Mouse (Mus musculus): ENCODE data around the gene Scd4. TPM values are rescaled to one million over a fixed set of nuclear protein-coding genes. Genes with fewer than 3 reads are reported as not detected.

The Scd4 gene
- 1 to 10 TPM; 2.2 to 2.3 TPM for total RNA-seq (2021)

DNA sequence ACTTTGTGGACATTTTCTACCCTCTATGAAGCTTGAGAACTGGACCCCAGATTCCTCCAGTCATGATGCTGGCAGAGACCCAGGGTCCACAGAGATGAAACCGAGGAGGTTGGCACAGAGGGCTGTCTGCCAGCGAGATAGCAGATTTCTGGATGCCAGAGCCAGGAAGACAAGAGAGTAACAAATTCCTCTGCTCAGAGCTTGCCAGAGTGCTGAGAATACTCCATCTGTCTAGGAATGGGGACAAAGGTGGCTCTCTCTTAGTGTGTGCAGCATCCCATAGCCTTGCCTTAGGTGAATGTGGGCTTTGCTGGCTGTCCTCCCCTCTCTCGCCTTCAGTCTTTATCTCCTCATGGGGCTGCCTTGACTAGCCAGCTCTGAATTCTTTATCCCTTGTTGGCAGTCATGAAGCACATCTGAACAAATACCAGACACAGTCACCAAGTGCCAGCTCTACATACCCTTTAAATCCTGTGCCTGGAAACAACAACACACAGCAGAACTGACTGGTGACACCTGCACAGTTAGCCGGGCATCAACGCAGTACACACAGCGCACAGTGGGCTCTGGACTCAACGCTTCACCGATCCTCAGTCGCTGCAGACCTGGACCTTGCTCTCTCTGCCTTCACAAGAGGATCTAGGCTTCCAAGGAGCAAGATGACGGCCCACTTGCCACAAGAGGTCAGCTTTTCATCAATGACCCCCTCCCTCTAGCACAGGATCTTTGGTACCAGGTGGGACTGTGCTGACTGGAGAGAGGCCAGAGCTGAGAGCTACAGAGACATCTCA lies at the start of gene Scd4:
Gene Scd4 (plus strand): TSS at position 260 of the 791 bp plus-strand sequence.
- intact Hi-C loops (cut with DNase I): loop anchor here (1.0 to 2.0 kb wide), 3 partner anchors 18 to 49 kb away; no protein-coding TSS in a partner anchor
- DNase-seq (ENCODE audit: low spot score in 2 of 2): peak; percentile 51 to 81

DNA sequence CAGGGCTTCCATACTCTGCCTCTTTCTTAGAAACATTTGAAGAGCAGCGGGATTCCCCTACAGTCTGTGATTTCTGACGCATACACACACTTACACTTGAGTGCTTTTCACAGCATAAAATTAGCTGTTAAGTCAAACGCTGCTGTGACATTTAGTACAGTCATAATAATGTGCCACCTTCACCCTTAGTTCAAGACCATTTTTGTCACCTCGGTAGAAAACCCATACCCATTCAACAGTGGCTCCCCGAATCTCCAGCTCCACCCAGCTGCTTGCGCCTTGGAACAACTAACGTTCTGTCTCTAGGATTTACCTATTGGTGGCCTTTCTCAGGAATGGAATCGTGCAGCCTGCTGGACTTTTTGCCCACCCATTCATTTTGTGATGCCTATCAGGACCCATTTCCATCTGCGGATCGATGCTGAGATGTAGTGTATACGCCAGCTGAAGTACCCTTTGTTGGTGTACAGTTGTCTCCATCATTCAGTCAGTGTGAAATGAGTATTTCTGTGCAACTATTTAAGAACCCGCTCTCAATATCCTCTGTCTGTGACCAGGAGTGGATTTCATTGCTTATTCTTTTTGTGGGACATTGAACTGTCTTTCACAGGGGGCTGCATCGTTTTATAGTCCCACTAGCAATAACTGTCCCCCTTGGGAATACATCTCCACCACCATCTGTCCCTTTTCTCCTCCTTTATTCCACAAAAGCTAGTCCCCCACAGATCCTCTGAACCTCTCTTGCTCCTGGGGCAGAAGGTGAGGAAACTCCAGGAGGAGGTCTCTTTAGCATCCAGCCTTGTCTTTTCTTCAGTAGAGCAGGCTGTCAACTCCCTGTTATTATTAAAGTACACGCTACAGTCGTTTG lies 49.5 kb upstream of the Scd4 start:
- intact Hi-C loops (cut with DNase I): loop anchor here (1.0 kb wide), 2 partner anchors 10 to 49 kb away; partner anchors contain the start of gene Scd2

DNA sequence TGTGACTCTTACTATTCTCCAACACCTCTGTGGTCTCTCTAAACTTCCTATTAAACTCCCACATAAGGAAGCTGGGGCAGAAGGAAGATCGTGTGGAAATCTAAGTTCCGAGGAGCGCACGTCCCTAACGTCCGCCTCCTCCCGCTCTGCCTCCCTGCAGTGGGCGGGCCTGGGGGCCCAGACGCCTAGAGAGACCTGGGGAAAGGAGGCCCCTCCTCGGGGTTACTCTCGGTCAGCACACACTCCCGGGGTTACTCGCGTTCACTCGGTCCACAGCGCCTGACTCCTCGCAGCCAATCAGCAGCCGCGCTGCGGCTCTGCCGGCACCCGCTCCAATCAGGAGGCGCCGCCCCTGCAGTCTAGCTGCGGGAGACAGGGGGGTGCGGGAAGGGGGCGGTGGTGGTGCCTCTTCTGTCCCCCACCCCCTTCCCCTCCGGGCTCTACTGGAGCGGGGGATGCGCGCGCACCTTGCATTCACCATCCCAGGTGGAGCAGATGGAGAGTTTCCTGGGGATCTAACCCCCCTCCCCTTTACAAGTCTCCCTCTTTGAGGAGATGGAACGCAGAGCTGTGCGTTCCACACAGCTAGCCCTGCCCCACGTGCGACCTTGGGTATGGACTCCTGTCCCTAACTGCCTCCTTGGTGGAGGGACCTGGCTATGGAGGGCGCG lies 48.7 kb upstream of the Scd4 start:
- DNase-seq (ENCODE audit: low spot score in 2 of 2): peak; percentile 92 to 96
- intact Hi-C loops (cut with DNase I): loop anchor here (1.0 kb wide), 2 partner anchors 9 to 48 kb away; partner anchors contain the start of gene Scd2

More for the DNA sequence above, 49.5 kb upstream of the Scd4 start:
- DNase-seq (ENCODE audit: low spot score in 2 of 2): no peak

DNA sequence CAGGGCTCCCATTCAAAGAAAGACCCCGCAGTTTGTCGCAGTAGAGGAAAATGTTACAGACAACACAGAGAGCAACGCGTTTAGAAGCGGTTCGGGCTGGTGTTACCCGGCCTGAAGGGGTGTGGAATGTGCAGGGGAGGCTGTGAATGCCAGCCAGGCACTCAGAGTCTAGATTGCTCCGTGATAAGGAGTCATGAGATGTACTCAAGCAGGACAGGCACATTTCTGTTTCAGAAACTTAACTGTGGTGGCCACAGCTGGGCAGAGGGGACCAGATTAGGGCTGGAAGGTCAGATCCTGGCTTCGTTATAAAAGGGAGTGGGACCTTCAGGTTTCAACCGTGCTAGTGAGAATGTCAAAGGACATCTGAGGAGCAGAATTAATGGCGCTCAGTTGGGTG lies 48.2 kb upstream of the Scd4 start:
- intact Hi-C loops (cut with DNase I): loop anchor here (1.0 kb wide), 2 partner anchors 9 to 48 kb away; partner anchors contain the start of gene Scd2
- DNase-seq (ENCODE audit: low spot score in 2 of 2): peak in 1 of 2 experiments; percentile 56

DNA sequence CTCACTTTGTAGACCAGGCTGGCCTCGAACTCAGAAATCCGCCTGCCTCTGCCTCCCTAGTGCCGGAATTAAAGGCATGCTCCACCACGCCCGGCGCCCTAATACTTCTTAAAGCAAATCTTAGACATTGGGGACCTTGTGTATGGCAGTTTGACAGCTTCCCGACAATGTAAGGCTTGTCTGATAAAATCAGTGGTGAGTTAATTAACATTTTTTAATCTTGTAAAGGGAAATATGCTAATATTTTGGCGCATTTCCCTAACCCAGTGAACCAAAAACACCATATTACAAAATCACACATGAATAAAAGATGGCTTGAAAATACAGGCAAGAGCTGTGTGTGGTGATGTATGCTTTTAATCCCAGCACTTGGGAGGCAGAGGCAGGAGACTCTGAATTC lies 47.3 kb upstream of the Scd4 start:
- no peak for DNase-seq (ENCODE audit: low spot score in 2 of 2)
- intact Hi-C loops (cut with DNase I): no loop called here

DNA sequence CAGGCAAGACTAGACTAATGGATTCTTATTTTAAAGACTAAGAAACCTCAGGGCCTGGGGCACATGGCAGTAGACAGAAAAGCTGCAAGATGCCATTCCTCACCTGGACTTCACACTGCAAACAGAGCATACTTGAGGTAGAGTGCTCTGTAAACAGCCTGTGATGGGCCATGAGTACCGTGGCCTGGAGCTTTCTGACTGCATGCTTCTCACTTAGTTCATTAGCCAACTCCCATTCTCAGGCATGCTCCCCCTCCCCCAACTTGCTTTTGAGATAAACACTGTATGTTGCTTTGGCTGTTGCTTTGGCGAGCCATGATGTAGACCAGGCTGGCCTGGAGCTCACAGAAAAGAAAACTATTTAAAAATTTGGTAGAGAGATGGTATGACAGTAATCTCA lies 46.8 kb upstream of the Scd4 start:
- intact Hi-C loops (cut with DNase I): no loop called here
- no peak for DNase-seq (ENCODE audit: low spot score in 2 of 2)

DNA sequence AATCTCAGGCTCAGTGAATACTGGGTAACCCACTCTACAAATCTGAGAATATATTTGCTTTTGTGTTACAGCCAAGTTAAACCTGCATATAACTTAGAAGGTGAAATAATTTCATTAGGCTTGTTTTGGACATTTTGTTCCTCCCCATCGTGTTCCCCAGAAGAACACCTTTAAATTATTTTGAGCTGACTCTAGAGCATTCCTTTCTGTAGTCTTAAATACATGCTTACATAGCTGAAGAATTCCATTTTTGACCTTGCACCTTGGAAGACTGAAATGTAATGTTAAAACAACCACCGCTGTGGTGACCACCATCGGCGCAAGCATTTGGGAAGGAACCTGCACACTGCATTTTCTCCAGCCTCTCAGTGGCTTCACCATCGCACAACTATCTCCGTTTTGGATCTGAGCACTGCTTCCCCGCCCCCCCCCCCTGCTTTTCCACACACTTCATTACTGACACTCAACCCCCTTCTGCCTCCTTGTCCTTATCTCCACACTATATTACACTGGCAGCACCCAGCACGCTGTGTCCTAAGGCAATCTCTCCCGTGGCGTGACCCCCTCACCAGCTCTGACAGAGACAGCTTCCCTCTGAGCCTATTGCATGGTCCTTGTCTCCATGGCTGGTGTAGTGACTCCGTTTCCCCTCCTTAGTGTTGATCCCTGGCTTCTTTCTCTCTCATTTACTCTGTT lies 45.3 kb upstream of the Scd4 start:
- intact Hi-C loops (cut with DNase I): no loop called here

DNA sequence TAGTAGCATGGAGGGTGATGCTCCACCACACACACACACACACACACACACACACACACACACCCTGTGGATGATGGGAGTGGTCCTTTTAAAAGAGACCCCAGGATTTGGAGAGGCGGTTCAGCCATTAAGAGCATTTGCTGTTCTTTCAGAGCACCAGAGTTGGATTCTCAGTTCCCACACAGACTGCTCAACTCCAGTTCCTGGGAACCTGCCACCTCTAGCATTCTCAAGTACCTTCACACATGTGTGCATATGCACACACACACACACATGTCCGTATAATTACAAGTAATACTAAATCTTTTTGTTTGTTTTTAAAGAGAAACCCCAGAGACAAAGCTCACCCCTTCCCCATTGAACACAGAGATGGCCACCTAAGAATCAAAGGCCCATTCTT lies 40.8 kb upstream of the Scd4 start:
- DNase-seq (ENCODE audit: low spot score in 2 of 2): no peak

More for the DNA sequence above, 45.3 kb upstream of the Scd4 start:
- no peak for DNase-seq (ENCODE audit: low spot score in 2 of 2)

DNA sequence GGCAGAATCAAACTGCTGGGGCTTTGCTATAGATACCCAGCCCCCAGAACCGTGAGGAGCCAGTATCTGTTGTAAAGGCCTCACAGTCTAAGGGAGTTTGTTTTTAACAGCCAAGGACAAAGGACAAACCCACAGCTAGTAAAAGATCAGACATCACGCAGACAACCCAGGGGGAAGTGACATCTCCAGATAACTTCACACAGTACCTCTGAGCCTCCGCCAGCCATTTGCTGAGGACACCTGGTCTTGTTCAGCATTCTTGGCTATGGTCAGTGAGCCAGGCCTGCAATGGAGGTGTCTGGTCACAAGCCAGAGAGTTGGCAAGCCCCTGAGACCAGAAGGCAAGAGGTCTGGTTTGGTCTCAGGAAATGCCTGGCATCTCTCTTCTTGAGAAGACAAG lies 40.4 kb upstream of the Scd4 start:
- DNase-seq (ENCODE audit: low spot score in 2 of 2): no peak
- intact Hi-C loops (cut with DNase I): no loop called here

More for the DNA sequence above, 40.8 kb upstream of the Scd4 start:
- intact Hi-C loops (cut with DNase I): no loop called here

DNA sequence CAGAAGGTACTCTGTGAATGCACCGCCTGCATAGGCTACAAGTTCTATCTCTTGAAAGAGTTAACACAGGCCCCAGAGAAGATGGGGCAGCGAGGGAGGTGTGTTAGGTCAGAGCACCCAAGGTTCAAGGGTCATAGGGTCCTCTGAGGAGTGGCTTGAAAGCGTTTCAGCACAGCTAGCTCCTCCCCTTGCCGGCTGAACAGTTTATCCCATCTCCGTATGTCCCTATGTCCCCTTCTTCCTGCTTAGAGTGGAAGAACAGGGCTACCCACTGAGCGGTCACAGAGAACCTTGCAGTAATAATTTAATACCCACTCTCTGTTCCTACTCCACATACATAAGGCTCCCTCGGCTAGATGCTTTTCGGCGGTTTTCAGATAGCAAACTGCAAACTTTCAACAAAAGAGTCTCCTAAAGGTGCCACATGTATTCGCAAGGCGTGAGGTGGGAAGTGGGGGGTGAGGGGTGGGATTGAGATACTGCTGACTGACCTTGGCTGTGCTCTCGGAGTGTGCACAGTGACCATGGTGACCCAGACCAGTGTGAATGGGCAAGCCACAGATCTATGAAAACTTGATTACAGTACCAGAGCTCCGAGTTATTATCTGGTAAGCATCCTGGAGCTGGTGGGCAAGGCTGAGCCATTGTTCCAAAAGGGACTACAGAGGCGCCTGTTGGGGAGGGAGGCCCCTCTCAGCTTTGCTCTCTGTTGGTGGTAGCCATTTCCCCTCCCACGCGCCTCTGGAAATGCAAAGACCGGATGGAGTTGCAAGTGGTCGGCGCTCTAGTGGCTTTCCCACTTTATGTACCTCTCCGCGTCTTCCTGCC lies 39.7 kb upstream of the Scd4 start, which contains the start of gene Scd2:
Gene Scd2 (plus strand): TSS at position 734 of the 828 bp plus-strand sequence.
- no peak for DNase-seq (ENCODE audit: low spot score in 2 of 2)
- intact Hi-C loops (cut with DNase I): loop anchor here (1.0 kb wide), 1 partner anchor 9 kb away; no protein-coding TSS in a partner anchor

DNA sequence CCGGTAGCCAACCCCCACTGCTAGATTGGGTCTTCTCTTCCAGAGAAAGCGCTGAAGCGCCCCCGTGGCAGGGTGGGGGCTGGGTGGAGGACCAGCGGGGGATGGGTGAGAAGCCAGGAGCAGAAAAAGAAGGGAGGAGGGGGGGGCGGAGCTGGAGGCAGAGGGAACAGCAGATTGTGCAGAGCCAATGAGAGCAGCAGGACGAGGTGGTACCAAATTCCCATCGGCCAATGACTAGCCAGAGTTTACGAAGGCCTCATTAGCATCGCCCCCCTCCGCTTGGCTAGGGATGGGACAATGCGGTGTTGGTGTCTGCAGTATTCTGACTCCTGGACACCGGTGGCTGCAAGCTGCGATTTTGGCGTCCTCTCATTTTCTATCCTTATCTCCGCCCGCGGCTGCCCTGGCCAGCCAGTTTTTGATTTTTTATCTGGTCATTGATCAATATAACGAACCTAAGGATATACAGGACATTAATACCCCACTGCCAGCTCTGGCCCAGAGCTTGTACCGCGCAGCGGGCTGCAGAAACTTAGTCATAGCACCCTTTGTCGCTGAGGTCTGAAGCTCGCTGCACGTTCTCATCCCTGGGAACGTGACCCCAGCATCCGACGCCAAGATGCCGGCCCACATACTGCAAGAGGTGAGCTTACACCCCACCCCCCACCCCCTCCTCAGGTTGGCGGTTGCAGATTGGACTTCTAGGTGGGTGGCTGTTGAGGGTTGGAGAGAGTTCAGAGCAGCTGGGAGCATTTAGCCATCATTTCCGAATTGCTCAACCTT lies 38.9 kb upstream of the Scd4 start:
- DNase-seq (ENCODE audit: low spot score in 2 of 2): peak; percentile 91 to 99
- intact Hi-C loops (cut with DNase I): loop anchor here (1.0 to 2.0 kb wide), 5 partner anchors 10 to 113 kb away; partner anchors contain the start of gene Scd1

DNA sequence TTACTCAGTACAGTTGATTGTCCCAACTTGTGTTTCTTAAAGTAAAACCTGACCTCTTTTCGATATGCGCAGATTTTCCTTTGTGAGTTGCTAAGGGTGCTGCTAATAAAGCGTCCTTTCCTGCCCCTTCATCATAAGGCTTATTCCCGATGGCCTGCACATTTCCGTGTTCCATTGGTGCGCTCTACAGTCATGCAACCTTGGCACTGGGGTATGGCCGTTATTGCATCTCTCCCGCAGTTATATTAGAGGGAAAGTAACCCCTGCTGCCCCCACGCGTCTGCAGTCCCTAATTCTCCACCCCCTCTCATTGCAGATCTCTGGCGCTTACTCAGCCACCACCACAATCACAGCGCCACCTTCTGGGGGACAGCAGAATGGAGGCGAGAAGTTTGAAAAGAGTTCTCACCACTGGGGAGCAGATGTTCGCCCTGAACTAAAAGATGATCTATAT lies 38.3 kb upstream of the Scd4 start:
- peak; percentile 85 to 89 for DNase-seq (ENCODE audit: low spot score in 2 of 2)
- intact Hi-C loops (cut with DNase I): loop anchor here (1.0 to 2.0 kb wide), 4 partner anchors 27 to 113 kb away; partner anchors contain the start of gene Scd1

DNA sequence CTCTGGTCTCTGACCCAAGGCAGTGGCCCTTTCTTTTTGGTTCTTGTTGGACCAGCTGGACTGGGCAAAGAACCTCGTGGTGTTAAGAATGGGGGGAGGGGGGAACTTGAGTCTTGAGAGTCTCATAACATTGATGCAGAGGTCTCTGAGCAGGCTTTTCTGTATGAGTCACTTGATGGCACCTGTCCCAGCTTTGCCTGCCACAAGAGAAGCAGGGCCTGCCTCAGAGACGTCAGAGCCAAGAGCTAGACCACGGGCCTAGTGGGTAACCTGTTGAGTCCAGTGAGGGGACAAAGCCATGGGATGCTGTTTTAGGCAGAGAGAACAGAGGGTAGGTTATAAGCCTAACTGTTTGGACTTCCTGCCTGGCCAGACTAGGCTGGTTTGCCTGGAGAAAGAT lies 37.6 kb upstream of the Scd4 start:
- intact Hi-C loops (cut with DNase I): loop anchor here (2.0 kb wide), 1 partner anchor 100 kb away; no protein-coding TSS in a partner anchor
- no peak for DNase-seq (ENCODE audit: low spot score in 2 of 2)

DNA sequence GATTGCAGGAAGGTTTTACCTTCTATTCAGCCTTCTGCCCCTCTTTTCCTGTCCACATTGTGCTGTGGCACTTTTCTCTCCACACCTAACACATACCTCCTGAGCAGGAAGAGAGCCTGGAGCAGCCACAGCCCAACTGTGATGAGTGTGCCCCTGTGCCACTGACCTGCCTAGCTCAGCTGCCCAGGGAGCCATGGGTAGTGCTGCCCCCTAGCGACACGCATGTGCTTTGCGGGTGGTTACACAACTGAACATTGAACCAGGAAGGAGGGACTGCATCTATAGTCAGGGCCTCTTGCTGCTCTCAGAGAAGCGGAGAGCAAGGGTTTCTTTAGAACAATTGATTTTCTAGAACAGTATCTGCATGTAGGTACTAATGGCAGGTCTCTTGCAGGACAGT lies 37.2 kb upstream of the Scd4 start:
- intact Hi-C loops (cut with DNase I): loop anchor here (2.0 kb wide), 1 partner anchor 101 kb away; no protein-coding TSS in a partner anchor

DNA sequence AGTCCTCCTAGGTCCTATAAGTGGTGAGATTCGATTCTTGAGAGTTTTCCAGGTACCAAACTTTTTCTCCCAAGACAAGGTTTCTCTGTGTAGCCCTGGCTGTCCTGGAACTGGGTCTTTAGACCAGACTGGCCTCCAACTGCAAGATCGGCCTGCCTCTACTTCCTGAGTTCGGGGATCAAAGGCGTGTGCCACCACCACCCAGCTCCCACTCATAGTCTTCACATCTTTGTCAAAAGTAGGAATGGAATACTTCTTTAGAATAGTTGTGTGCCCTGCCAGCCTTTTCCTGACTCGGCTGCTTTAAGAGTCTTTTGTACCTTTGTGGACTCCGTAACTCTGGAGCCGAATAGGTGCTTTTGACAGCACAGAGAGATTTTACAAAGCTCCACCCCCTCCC lies 36.7 kb upstream of the Scd4 start:
- intact Hi-C loops (cut with DNase I): no loop called here
- no peak for DNase-seq (ENCODE audit: low spot score in 2 of 2)

More for the DNA sequence above, 37.2 kb upstream of the Scd4 start:
- DNase-seq (ENCODE audit: low spot score in 2 of 2): peak; percentile 84 to 89

DNA sequence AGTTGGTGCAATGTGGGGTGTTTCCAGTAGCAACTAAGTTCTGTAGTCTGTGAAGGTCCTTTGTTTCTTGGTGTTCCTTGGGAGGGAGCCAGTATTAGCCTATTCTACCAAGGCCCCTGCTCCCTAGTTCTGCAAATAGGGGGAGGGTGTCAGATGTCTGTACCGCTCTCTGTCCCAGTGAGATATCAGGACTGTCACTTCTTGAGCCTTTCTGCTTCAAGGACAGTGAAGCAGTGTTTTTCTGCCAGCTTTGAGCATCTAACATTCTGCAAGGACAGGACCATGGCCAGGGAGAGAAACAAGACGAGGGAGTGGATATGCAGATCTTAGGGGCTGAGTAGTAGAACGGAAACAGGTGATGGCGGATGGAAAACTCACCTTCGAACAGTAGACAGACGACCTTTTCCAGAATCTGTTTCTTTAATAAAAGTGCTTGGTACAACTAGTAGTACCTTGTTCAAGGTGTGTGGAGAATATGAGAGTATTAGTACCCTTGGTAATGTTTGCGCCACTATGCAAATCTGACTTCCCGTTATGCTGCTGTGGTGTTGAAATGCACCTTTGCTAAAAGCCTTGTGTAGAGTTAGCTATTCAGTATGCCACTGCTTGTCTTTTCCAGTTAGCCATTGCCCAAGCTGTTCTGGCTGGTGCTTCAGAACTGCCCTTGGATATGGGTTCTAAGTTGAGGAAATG lies 35.7 kb upstream of the Scd4 start:
- intact Hi-C loops (cut with DNase I): no loop called here
- DNase-seq (ENCODE audit: low spot score in 2 of 2): no peak

All from left cerebral cortex, postnatal 25 days (tissue).